Mouse (Mus musculus) stomach, postnatal 0 days (tissue): ENCODE measurements around the gene Gm40193. TPM values are rescaled to one million over a fixed set of nuclear protein-coding genes. Genes with fewer than 3 reads are reported as not detected.
"Not testable (repeated sequence)": the region's sequence is repeated elsewhere in the genome, so short reads cannot be mapped to it uniquely, and the experiment has no call there.

ENCODE experiments used
- ATAC-seq: fragments of 200-750 bp; cut with Nextera tagmentation; 2 replicates; pipeline ENCODE4 v1.8.0; 2017; ENCODE audit not compliant: low FRiP score, low TSS enrichment
- DNase-seq: peaks from one replicate; pipeline ENCODE4 v3.0.0-alpha.2; 2016; ENCODE audit warnings: low spot score
- H3K27ac ChIP-seq: fragments of 300-500 bp; sonication (generic); replicated peaks from 2 replicates; pipeline ENCODE4 v1.5.1; 2014; ENCODE audit warnings: mild to moderate bottlenecking, control low read depth
- H3K27me3 ChIP-seq: fragments of 300-500 bp; sonication (generic); 2 replicates; pipeline ENCODE4 v1.6.1; 2014; ENCODE audit warnings: low read length; ENCODE audit not compliant: control insufficient read depth, insufficient read depth
- H3K36me3 ChIP-seq: fragments of 300-500 bp; sonication (generic); 2 replicates; pipeline ENCODE4 v1.6.1; 2014; ENCODE audit warnings: low read length, mixed read lengths; ENCODE audit not compliant: control insufficient read depth, insufficient read depth
- H3K4me1 ChIP-seq: fragments of 300-500 bp; sonication (generic); replicated peaks from 2 replicates; pipeline ENCODE4 v1.6.1; 2014; ENCODE audit warnings: antibody characterized with exemption; ENCODE audit not compliant: control insufficient read depth, insufficient read depth
- H3K4me2 ChIP-seq: fragments of 300-500 bp; sonication (generic); replicated peaks from 2 replicates; pipeline ENCODE4 v1.6.1; 2014; ENCODE audit warnings: low read depth, mild to moderate bottlenecking, control low read depth, moderate library complexity
- H3K4me3 ChIP-seq: fragments of 300-500 bp; sonication (generic); 2 replicates; pipeline ENCODE4 v1.5.1; 2014; ENCODE audit warnings: low read depth, low read length, control low read depth
- H3K9ac ChIP-seq: fragments of 300-500 bp; sonication (generic); 2 replicates; pipeline ENCODE4 v1.6.1; 2014; ENCODE audit warnings: mild to moderate bottlenecking, low read length, control low read depth, mixed read lengths
- H3K9me3 ChIP-seq: fragments of 300-500 bp; sonication (generic); 2 replicates; pipeline ENCODE4 v1.6.1; 2016; ENCODE audit warnings: low read length; ENCODE audit not compliant: control insufficient read depth
- CTCF ChIP-seq: IDR thresholded peaks from 2 replicates; pipeline ENCODE4 v1.5.1; 2016; ENCODE audit warnings: antibody characterized with exemption, low read depth, mild to moderate bottlenecking, moderate library complexity
- EP300 ChIP-seq: optimal IDR thresholded peaks from 2 replicates; pipeline ENCODE3; 2016; ENCODE audit warnings: antibody characterized with exemption
- WGBS: fragments of 180-500 bp; shearing (Covaris S2); extraction: QIAGEN DNeasy Blood & Tissue Kit; methylation state at CpG from one replicate; pipeline ENCODE4 v1.1.7; 2014; 5-methylcytosine and 5-hydroxymethylcytosine counted together
- polyA plus RNA-seq: library from polyadenylated mRNA; unstranded; fragments of >200 nt; fragmentation: Nextera tagmentation; extraction: Ambion mirVana; gene quantifications from 2 replicates; pipeline ENCODE4 v1.2.1, GENCODE M21; 2015

Gm40193 gene
- polyA plus RNA-seq, 1 experiment from 2014 or later = not detected

GRCm38 (mm10) chr11:70539877-70540587, 7.3 kb upstream of the Gm40193 start, which contains the start of gene Pld2:
Gene Pld2 (plus strand): TSS chr11:70540064.
- ATAC-seq = peak; percentile 96

GRCm38 (mm10) chr11:70539423-70539822, 6.7 kb upstream of the Gm40193 start:
- no peak for ATAC-seq
- H3K27me3 ChIP-seq = no peaks in the 10 kb centered on the region
- no peak for TF ChIP-seq EP300
- no peak for TF ChIP-seq CTCF
- no peaks in the 10 kb centered on the region for H3K9me3 ChIP-seq
- H3K4me2 ChIP-seq = peak overlapping the region; percentile 75
- WGBS = 7% methylated on average over 9 of the region's 9 CpGs
- peak overlapping the region; percentile 91 for H3K27ac ChIP-seq
- H3K36me3 ChIP-seq = no peaks in the 10 kb centered on the region
- peak overlapping the region; percentile 71 for H3K4me3 ChIP-seq
- DNase-seq = no peak
- H3K4me1 ChIP-seq = 0 out of 2 replicates have a peak, but pooled peaks cover 3% of the 10 kb centered on the region
- H3K9ac ChIP-seq = peak overlapping the region; percentile 76

More at GRCm38 (mm10) chr11:70539877-70540587, 7.3 kb upstream of the Gm40193 start, which contains the start of gene Pld2:
- H3K36me3 ChIP-seq = no peaks in the 10 kb centered on the region
- TF ChIP-seq CTCF = peak; percentile 77
- TF ChIP-seq EP300 = no peak
- H3K4me3 ChIP-seq = peak within 1 kb of the TSS; percentile 71
- H3K27me3 ChIP-seq = no peaks in the 10 kb centered on the region
- peak within 1 kb of the TSS; percentile 91 for H3K27ac ChIP-seq
- DNase-seq = peak; percentile 94
- peak within 1 kb of the TSS; percentile 76 for H3K9ac ChIP-seq
- under 1% methylated on average over 54 of the region's 65 CpGs for WGBS
- H3K4me2 ChIP-seq = peak within 1 kb of the TSS; percentile 75
- H3K4me1 ChIP-seq = 0 out of 2 replicates have a peak, but pooled peaks cover 3% of the 10 kb centered on the region
- no peaks in the 10 kb centered on the region for H3K9me3 ChIP-seq

GRCm38 (mm10) chr11:70531065-70531464, 1.7 kb downstream of the Gm40193 start:
- H3K27me3 ChIP-seq, H3K36me3 ChIP-seq, DNase-seq, ATAC-seq, H3K9me3 ChIP-seq, H3K4me2 ChIP-seq, H3K9ac ChIP-seq, H3K27ac ChIP-seq, H3K4me3 ChIP-seq, H3K4me1 ChIP-seq: not testable (repeated sequence)
- TF ChIP-seq CTCF = peak; percentile 12; the same call in 1 of the 2 replicates
- 72% methylated on average over 2 of the region's 2 CpGs for WGBS

GRCm38 (mm10) chr11:70528610-70529009, 4.1 kb downstream of the Gm40193 start:
- H3K4me2 ChIP-seq = no peak overlapping the region
- 78% methylated on average over 7 of the region's 7 CpGs for WGBS

GRCm38 (mm10) chr11:70526211-70526610, 6.5 kb downstream of the Gm40193 start:
- Histone ChIP-seq H3K27ac (no peak overlapping the region), H3K27me3 (no peaks in the 10 kb centered on the region), H3K9ac (peak overlapping the region; percentile 73; the same call in 1 of the 2 replicates), H3K4me2 (peak overlapping the region; percentile 64), H3K9me3 (no peaks in the 10 kb centered on the region), H3K36me3 (peaks cover 9% of the 10 kb centered on the region; the same call in 1 of the 2 replicates), H3K4me3 (peak overlapping the region; percentile 68; the same call in 1 of the 2 replicates), H3K4me1 (no peaks in the 10 kb centered on the region)
- DNase-seq (no peak), ATAC-seq (no peak)
- TF ChIP-seq CTCF (no peak), EP300 (no peak)
- WGBS = 85% methylated on average over 12 of the region's 12 CpGs

More at GRCm38 (mm10) chr11:70528610-70529009, 4.1 kb downstream of the Gm40193 start:
- no peaks in the 10 kb centered on the region for H3K27me3 ChIP-seq
- no peak for DNase-seq
- H3K27ac ChIP-seq = no peak overlapping the region
- no peak overlapping the region for H3K9ac ChIP-seq
- H3K4me3 ChIP-seq = no peak overlapping the region
- no peak for ATAC-seq
- TF ChIP-seq CTCF (no peak), EP300 (no peak)
- no peaks in the 10 kb centered on the region for H3K4me1 ChIP-seq
- H3K36me3 ChIP-seq = peaks cover 9% of the 10 kb centered on the region; the same call in 1 of the 2 replicates
- H3K9me3 ChIP-seq = no peaks in the 10 kb centered on the region

- H3K4me2 ChIP-seq = peak overlapping the region; percentile 64
- peak overlapping the region; percentile 73 for H3K9ac ChIP-seq
- no peaks in the 10 kb centered on the region for H3K4me1 ChIP-seq
- H3K27ac ChIP-seq = no peak overlapping the region
- WGBS = 1% methylated on average over 12 of the region's 12 CpGs
- TF ChIP-seq CTCF = no peak
- TF ChIP-seq EP300 = no peak
- DNase-seq (no peak), ATAC-seq (peak; percentile 55)
- peaks cover 9% of the 10 kb centered on the region; the same call in 1 of the 2 replicates for H3K36me3 ChIP-seq
- peak overlapping the region; percentile 68 for H3K4me3 ChIP-seq
- H3K27me3 ChIP-seq = no peaks in the 10 kb centered on the region
- H3K9me3 ChIP-seq = no peaks in the 10 kb centered on the region
Observed at GRCm38 (mm10) chr11:70525726-70526125, 7.0 kb downstream of the Gm40193 start.
